Mouse (Mus musculus) hindbrain, embryonic 11.5 days (tissue): ENCODE data around the gene Dapl1. TPM values are rescaled to one million over a fixed set of nuclear protein-coding genes. Genes with fewer than 3 reads are reported as not detected.
A peak's percentile ranks its signal among the peaks of the same experiment; 100 is the strongest.

Source experiments
- ATAC-seq: fragments of 200-750 bp; cut with Nextera tagmentation; 2 replicates; pipeline ENCODE4 v1.8.0; 2017; ENCODE audit warnings: mild to moderate bottlenecking, moderate TSS enrichment, moderate library complexity; ENCODE audit not compliant: low FRiP score
- DNase-seq: peaks from one replicate; pipeline ENCODE4 v3.0.0-alpha.2; 2015; ENCODE audit warnings: low spot score
- H3K27ac ChIP-seq: fragments of 300-500 bp; sonication (generic); 2 replicates; pipeline ENCODE4 v1.5.1; 2014; ENCODE audit warnings: mild to moderate bottlenecking, low read depth, low read length
- H3K27me3 ChIP-seq: fragments of 300-500 bp; sonication (generic); 2 replicates; pipeline ENCODE4 v1.6.1; 2014; ENCODE audit warnings: mild to moderate bottlenecking, low read length, moderate library complexity, mixed read lengths; ENCODE audit not compliant: control insufficient read depth, insufficient read depth
- H3K36me3 ChIP-seq: fragments of 300-500 bp; sonication (generic); 2 replicates; pipeline ENCODE4 v1.6.1; 2014; ENCODE audit warnings: mild to moderate bottlenecking, low read length, moderate library complexity, mixed read lengths; ENCODE audit not compliant: control insufficient read depth, insufficient read depth
- H3K4me1 ChIP-seq: fragments of 300-500 bp; sonication (generic); replicated peaks from 2 replicates; pipeline ENCODE4 v1.6.1; 2014; ENCODE audit warnings: low read length, mixed read lengths; ENCODE audit not compliant: control insufficient read depth, insufficient read depth
- H3K4me2 ChIP-seq: fragments of 300-500 bp; sonication (generic); replicated peaks from 2 replicates; pipeline ENCODE4 v1.6.1; 2014; ENCODE audit warnings: mild to moderate bottlenecking, low read depth, low read length
- H3K4me3 ChIP-seq: fragments of 300-500 bp; sonication (generic); 2 replicates; pipeline ENCODE4 v1.5.1; 2014; ENCODE audit warnings: low read depth, low read length
- H3K9ac ChIP-seq: fragments of 300-500 bp; sonication (generic); 2 replicates; pipeline ENCODE4 v1.6.1; 2014; ENCODE audit warnings: low read depth, low read length
- H3K9me3 ChIP-seq: fragments of 300-500 bp; sonication (generic); 2 replicates; pipeline ENCODE4 v1.6.1; 2016; ENCODE audit warnings: low read length; ENCODE audit not compliant: control insufficient read depth
- WGBS: fragments of 180-500 bp; shearing (Covaris S2); extraction: QIAGEN DNeasy Blood & Tissue Kit; methylation state at CpG from one replicate; pipeline ENCODE4 v1.1.7; 2014; 5-methylcytosine and 5-hydroxymethylcytosine counted together
- polyA plus RNA-seq: library from polyadenylated mRNA; unstranded; fragments of >200 nt; fragmentation: Nextera tagmentation; extraction: Ambion mirVana; gene quantifications from 2 replicates; pipeline ENCODE4 v1.2.1, GENCODE M21; 2014

The Dapl1 gene
- polyA plus RNA-seq, 1 experiment from 2014 or later = 0.43 TPM

DNA sequence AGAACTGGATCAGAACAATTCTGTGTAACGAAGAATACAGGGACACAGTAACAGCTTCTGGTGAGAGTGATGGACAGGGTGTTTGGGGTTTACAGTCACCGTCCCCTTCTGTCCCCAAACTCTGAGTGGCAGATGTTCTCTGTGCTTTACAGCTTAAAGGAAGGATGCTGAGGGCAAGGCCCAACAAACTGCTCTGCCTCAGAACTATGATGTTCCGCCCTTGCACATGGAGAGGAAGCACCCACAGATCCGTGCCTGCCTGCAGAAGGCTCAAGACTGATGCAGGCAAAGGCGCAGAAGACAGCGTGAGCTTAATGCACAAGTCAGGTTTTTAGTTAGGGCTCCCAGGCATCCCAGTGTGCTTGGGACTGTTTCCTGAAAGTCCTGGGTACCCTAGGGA, 16.5 kb upstream of the Dapl1 start:
- no peaks in the 10 kb centered on the region for H3K27me3 ChIP-seq
- H3K9ac ChIP-seq = no peak overlapping the region
- 89% methylated on average over 6 of the region's 6 CpGs for WGBS
- H3K36me3 ChIP-seq = no peaks in the 10 kb centered on the region
- DNase-seq (no peak), ATAC-seq (no peak)
- no peaks in the 10 kb centered on the region for H3K4me1 ChIP-seq
- no peak overlapping the region for H3K4me2 ChIP-seq
- H3K4me3 ChIP-seq = no peak overlapping the region
- H3K9me3 ChIP-seq = no peaks in the 10 kb centered on the region
- no peak overlapping the region for H3K27ac ChIP-seq

DNA sequence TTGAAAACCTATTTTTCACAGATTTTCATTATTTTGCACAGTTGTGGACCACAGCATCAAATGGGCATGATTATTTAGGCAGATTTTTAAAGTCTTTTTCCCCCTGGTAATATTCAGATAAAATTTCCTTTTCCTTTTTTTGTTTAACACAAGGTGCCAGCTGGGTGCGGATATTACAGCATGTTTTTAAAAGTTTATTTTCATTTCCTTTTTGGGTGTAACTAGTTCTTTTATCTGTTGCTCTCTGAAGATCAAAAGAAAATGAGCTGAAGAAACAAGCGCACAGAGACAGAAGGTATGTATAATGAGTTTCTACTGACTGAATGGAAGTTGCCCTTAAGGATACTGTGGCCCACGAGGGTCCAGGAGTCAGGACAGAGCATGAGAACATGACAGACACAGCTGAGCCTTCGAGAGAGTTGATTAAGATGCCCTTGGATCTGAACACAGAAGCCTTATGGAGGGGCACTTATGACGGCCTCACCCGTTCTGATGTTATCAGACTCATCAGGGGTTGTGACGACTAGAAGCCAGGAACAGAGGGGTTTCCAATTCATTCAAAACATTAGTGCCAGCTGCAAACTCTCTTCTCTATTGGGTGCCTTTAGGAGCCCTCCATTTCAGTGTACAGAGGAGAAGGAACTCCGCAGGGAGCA, 14.7 kb upstream of the Dapl1 start:
- ATAC-seq (no peak), DNase-seq (no peak)
- H3K4me1 ChIP-seq = no peaks in the 10 kb centered on the region
- no peak overlapping the region for H3K27ac ChIP-seq
- no peaks in the 10 kb centered on the region for H3K9me3 ChIP-seq
- H3K9ac ChIP-seq = no peak overlapping the region
- no peaks in the 10 kb centered on the region for H3K36me3 ChIP-seq
- no peak overlapping the region for H3K4me2 ChIP-seq
- H3K27me3 ChIP-seq = no peaks in the 10 kb centered on the region
- WGBS = 63% methylated on average over 8 of the region's 8 CpGs
- no peak overlapping the region for H3K4me3 ChIP-seq

GRCm38 (mm10) chr2:59470326-59471031, 14.0 kb upstream of the Dapl1 start:
- DNase-seq (no peak), ATAC-seq (no peak)
- Histone ChIP-seq H3K27me3 (no peaks in the 10 kb centered on the region), H3K4me1 (no peaks in the 10 kb centered on the region), H3K9me3 (no peaks in the 10 kb centered on the region), H3K27ac (no peak overlapping the region), H3K36me3 (no peaks in the 10 kb centered on the region), H3K4me3 (no peak overlapping the region), H3K9ac (no peak overlapping the region), H3K4me2 (no peak overlapping the region)
- 68% methylated on average over 11 of the region's 11 CpGs for WGBS

GRCm38 (mm10) chr2:59471051-59471948, 13.2 kb upstream of the Dapl1 start:
- ATAC-seq = no peak
- no peaks in the 10 kb centered on the region for H3K27me3 ChIP-seq
- H3K9me3 ChIP-seq = no peaks in the 10 kb centered on the region
- no peak overlapping the region for H3K4me2 ChIP-seq
- DNase-seq = no peak
- no peaks in the 10 kb centered on the region for H3K4me1 ChIP-seq
- 51% methylated on average over 15 of the region's 15 CpGs for WGBS
- no peak overlapping the region for H3K27ac ChIP-seq
- H3K4me3 ChIP-seq = no peak overlapping the region
- no peaks in the 10 kb centered on the region for H3K36me3 ChIP-seq
- no peak overlapping the region for H3K9ac ChIP-seq

DNA sequence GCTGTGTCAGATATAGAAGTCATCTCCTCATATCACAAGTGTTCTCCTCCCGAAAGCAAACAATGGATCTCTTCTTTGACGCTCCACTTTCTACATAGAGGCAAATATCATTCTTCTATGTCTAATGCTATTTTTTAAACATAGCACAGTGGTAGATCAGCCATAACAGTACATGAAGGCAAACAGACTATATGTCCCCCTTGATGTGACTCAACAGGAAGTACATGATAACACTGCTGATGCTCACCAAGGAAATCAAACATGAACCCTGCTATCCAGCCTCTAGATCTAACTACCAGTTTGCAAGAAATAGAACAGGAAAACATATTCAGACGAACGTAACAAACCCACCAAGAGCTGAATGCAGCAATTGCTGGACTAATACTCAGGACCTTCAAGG, 10.1 kb upstream of the Dapl1 start:
- H3K4me3 ChIP-seq = no peak overlapping the region
- H3K27ac ChIP-seq = no peak overlapping the region
- DNase-seq (no peak), ATAC-seq (no peak)
- no peaks in the 10 kb centered on the region for H3K4me1 ChIP-seq
- no peaks in the 10 kb centered on the region for H3K9me3 ChIP-seq
- H3K9ac ChIP-seq = no peak overlapping the region
- no peaks in the 10 kb centered on the region for H3K36me3 ChIP-seq
- no peak overlapping the region for H3K4me2 ChIP-seq
- 92% methylated on average over 4 of the region's 4 CpGs for WGBS
- no peaks in the 10 kb centered on the region for H3K27me3 ChIP-seq

GRCm38 (mm10) chr2:59485080-59485479, 627 bp downstream of the Dapl1 start:
- H3K36me3 ChIP-seq = no peaks in the 10 kb centered on the region
- 71% methylated on average over 2 of the region's 2 CpGs for WGBS
- no peaks in the 10 kb centered on the region for H3K4me1 ChIP-seq
- no peak overlapping the region for H3K27ac ChIP-seq
- H3K4me3 ChIP-seq = no peak overlapping the region
- H3K9ac ChIP-seq = no peak overlapping the region
- DNase-seq (no peak), ATAC-seq (no peak)
- no peaks in the 10 kb centered on the region for H3K27me3 ChIP-seq
- no peak overlapping the region for H3K4me2 ChIP-seq
- no peaks in the 10 kb centered on the region for H3K9me3 ChIP-seq

DNA sequence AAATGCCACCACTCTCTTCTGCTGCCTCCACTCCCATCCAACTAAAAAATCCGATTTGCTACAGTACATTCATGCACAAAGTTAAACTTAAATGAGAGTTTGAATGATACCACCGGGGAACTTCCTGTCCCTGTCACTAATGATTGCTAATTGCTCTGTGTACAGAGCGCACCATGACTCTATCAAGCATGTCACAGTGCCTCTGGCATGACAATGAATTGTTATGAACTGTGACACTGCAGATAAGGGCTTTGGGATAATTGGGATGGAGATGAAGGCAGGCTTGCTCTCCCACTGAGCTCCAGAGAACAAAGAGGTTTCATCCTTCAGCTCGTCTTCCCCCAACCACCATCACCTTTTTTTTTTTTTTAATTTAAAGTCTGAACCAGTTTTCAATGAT, 1.2 kb downstream of the Dapl1 start:
- no peaks in the 10 kb centered on the region for H3K36me3 ChIP-seq
- WGBS = 46% methylated on average over 4 of the region's 4 CpGs
- H3K27ac ChIP-seq = no peak overlapping the region
- H3K4me3 ChIP-seq = no peak overlapping the region
- ATAC-seq (peak; percentile 73; the same call in 1 of the 2 replicates), DNase-seq (no peak)
- H3K9me3 ChIP-seq = no peaks in the 10 kb centered on the region
- no peaks in the 10 kb centered on the region for H3K4me1 ChIP-seq
- no peak overlapping the region for H3K4me2 ChIP-seq
- no peaks in the 10 kb centered on the region for H3K27me3 ChIP-seq
- no peak overlapping the region for H3K9ac ChIP-seq

GRCm38 (mm10) chr2:59486196-59486845, 1.9 kb downstream of the Dapl1 start:
- no peaks in the 10 kb centered on the region for H3K27me3 ChIP-seq
- H3K36me3 ChIP-seq = no peaks in the 10 kb centered on the region
- no peak for ATAC-seq
- no peaks in the 10 kb centered on the region for H3K9me3 ChIP-seq
- DNase-seq = no peak
- H3K9ac ChIP-seq = no peak overlapping the region
- no peak overlapping the region for H3K4me3 ChIP-seq
- no peak overlapping the region for H3K4me2 ChIP-seq
- 72% methylated on average over 6 of the region's 6 CpGs for WGBS
- no peaks in the 10 kb centered on the region for H3K4me1 ChIP-seq
- H3K27ac ChIP-seq = no peak overlapping the region
